Mouse (Mus musculus) hematopoietic multipotent progenitor cell, adult 10-12 weeks (in vitro differentiated cells): Measurements from ENCODE around the gene Olfr992. TPM values are rescaled to one million over a fixed set of nuclear protein-coding genes. Genes with fewer than 3 reads are reported as not detected.

Experiments used
- polyA plus RNA-seq: library from polyadenylated mRNA; stranded (reverse); fragments of >175 nt; gene quantifications from 2 replicates; pipeline ENCODE4 v1.2.3, GENCODE M21; 2012; ENCODE audit warnings: low replicate concordance

Gene Olfr992
- not detected in 2 replicates for polyA plus RNA-seq

GRCm38 (mm10) chr2:85409369-85409768 lies at the start of gene Olfr992:
Olfr992 (minus strand) TSS chr2:85409469.

GRCm38 (mm10) chr2:85443539-85443938 lies 34.3 kb upstream of the Olfr992 start, which contains the start of gene Olfr995:
Olfr995 (minus strand) TSS chr2:85443639.

GRCm38 (mm10) chr2:85436351-85436750 lies 27.1 kb upstream of the Olfr992 start, which contains the start of gene Olfr994:
Olfr994 (minus strand) TSS chr2:85436451.

GRCm38 (mm10) chr2:85414777-85415176 lies 5.5 kb upstream of the Olfr992 start, which contains the start of gene Olfr993:
Olfr993 (minus strand) TSS chr2:85414877.

GRCm38 (mm10) chr2:85363127-85363526 lies 46.1 kb downstream of the Olfr992 start, which contains the start of gene Olfr988:
Olfr988 (minus strand) TSS chr2:85363227.

Other genes starting within 250 kb of the Olfr992 start
- gene Lrrc55, start 212.3 kb downstream of the Olfr992 start, polyA plus RNA-seq = 0.04 TPM in 1 of 2 replicates, not detected in the other
- gene Olfr987, start 70.2 kb downstream of the Olfr992 start, polyA plus RNA-seq = not detected in 2 replicates
- gene Olfr988, start 46.2 kb downstream of the Olfr992 start, polyA plus RNA-seq = not detected in 2 replicates
- not detected in 2 replicates for gene Olfr993, start 5.4 kb upstream of the Olfr992 start, polyA plus RNA-seq
- gene Olfr994, start 27.0 kb upstream of the Olfr992 start, polyA plus RNA-seq = not detected in 2 replicates
- gene Olfr995, start 34.2 kb upstream of the Olfr992 start, polyA plus RNA-seq = not detected in 2 replicates
- not detected in 2 replicates for gene 4833423E24Rik, start 109.6 kb upstream of the Olfr992 start, polyA plus RNA-seq
- gene Olfr996, start 169.7 kb upstream of the Olfr992 start, polyA plus RNA-seq = not detected in 2 replicates
- gene Olfr998, start 179.5 kb upstream of the Olfr992 start, polyA plus RNA-seq = not detected in 2 replicates
- not detected in 2 replicates for gene Olfr1000, start 202.4 kb upstream of the Olfr992 start, polyA plus RNA-seq
- gene Olfr1002, start 241.2 kb upstream of the Olfr992 start, polyA plus RNA-seq = not detected in 2 replicates